In genomic region chr7:79347108-79347813, GRCm38 (mm10) we compare ENCODE assay signal across 16 mouse cellular contexts. TPM values are rescaled to one million over a fixed set of nuclear protein-coding genes. Genes with fewer than 3 reads are reported as not detected.
DNase-seq lines count a peak whose midpoint lies in the region; ATAC-seq and TF ChIP-seq lines count a peak whose summit lies in the region.
"Had no signal": no experiment of that assay in that cellular context is flagged by ENCODE, and none has a peak within 500 bp of the region (broad histone marks: within the 10 kb centered on the region; RNA-seq: fewer than 3 reads in every experiment).

No protein-coding gene starts in this region.

- H3K9me3 ChIP-seq in lung, embryonic 14.5 days (ENCODE audit: low read depth, low read length): no peaks in the 10 kb centered on the region
- no peaks in the 10 kb centered on the region for H3K9me3 ChIP-seq in CH12.LX (replicated peaks; ENCODE audit: low read length)
- H3K9me3 ChIP-seq: heart, embryonic 13.5 days; limb, embryonic 13.5 days had no signal

- peak; percentile 21 for DNase-seq in heart, adult 8-10 months (ENCODE audit: low spot score)
- DNase-seq in heart, postnatal 4 days: no peak
- no peak for DNase-seq in lung, embryonic 14.5 days
- DNase-seq in lung, postnatal 36 days: no peak
- DNase-seq in CH12.LX (ENCODE audit: extremely low read depth): peak; percentile 71
- DNase-seq in brain, embryonic 14.5 days (ENCODE audit: low read depth): no peak
- DNase-seq in adrenal gland, adult 18-20 months (ENCODE audit: low spot score in 2 of 2): no peak
- DNase-seq: adrenal gland, postnatal 14 days; cerebellum, adult 9-10 months; gastrocnemius, postnatal 14 days; retina, postnatal 1 day had no signal

- ATAC-seq in lung, embryonic 14.5 days (ENCODE audit: insufficient read depth): no peak
- ATAC-seq: forebrain, embryonic 16.5 days had no signal

- 77% methylated on average over 13 of the region's 13 CpGs for WGBS in lung, embryonic 14.5 days

- H3K9ac ChIP-seq in lung, embryonic 14.5 days: no peak overlapping the region
- no peak overlapping the region for H3K9ac ChIP-seq in CH12.LX (ENCODE audit: insufficient read depth, low read depth)
- H3K9ac ChIP-seq: heart, embryonic 13.5 days; limb, embryonic 13.5 days had no signal

- no peak for TF ChIP-seq RAD21 in CH12.LX (IDR thresholded peaks at IDR 0.05; ENCODE audit: low read depth, low read length)

- no peaks in the 10 kb centered on the region for H3K27me3 ChIP-seq in lung, embryonic 14.5 days (ENCODE audit: insufficient read depth, low read length)
- H3K27me3 ChIP-seq in CH12.LX (replicated peaks): no peaks in the 10 kb centered on the region
- H3K27me3 ChIP-seq: limb, embryonic 13.5 days had no signal

- H3K4me3 ChIP-seq in lung, embryonic 14.5 days (ENCODE audit: low read depth, low read length): no peak overlapping the region
- no peak overlapping the region for H3K4me3 ChIP-seq in CH12.LX (replicated peaks in 1 of 3; ENCODE audit: low read depth in 2 of 3, low read length in 2 of 3, poor library complexity in 1 of 3)
- H3K4me3 ChIP-seq: heart, embryonic 13.5 days; hindbrain, embryonic 10.5 days; limb, embryonic 13.5 days had no signal

- in situ Hi-C loops in CH12.LX (cut with MboI; ENCODE audit: low pct_ligation_motif_present, low pct_unique_long_range_greater_than_20kb, low sequenced_read_pairs): no loop called here

- dilution Hi-C loops in CH12.LX (cut with MboI; ENCODE audit: extremely low pct_ligation_motif_present, extremely low pct_unique_long_range_greater_than_20kb, low sequenced_read_pairs): no loop called here

- peak; percentile 69 for TF ChIP-seq EP300 in CH12.LX (IDR thresholded peaks at IDR 0.05; ENCODE audit: low read length)

- H3K4me1 ChIP-seq in lung, embryonic 14.5 days (ENCODE audit: insufficient read depth): no peaks in the 10 kb centered on the region
- H3K4me1 ChIP-seq in CH12.LX (ENCODE audit: control insufficient read depth in 1 of 2, insufficient read depth in 2 of 2): peaks cover 11 to 25% of the 10 kb centered on the region in 2 experiments
- H3K4me1 ChIP-seq: hindbrain, embryonic 10.5 days; limb, embryonic 13.5 days had no signal

- H3K79me2 ChIP-seq in CH12.LX (replicated peaks; ENCODE audit: control insufficient read depth, extremely low read depth, insufficient read depth, poor library complexity, severe bottlenecking): no peaks in the 10 kb centered on the region

- H3K4me2 ChIP-seq in lung, embryonic 14.5 days: no peak overlapping the region
- no peak overlapping the region for H3K4me2 ChIP-seq in CH12.LX (ENCODE audit: insufficient read depth, low read depth, poor library complexity, severe bottlenecking)
- H3K4me2 ChIP-seq: heart, embryonic 13.5 days; limb, embryonic 13.5 days had no signal

- peaks cover 45% of the 10 kb centered on the region for H3K36me3 ChIP-seq in lung, embryonic 14.5 days (ENCODE audit: insufficient read depth)
- peaks cover 26 to 80% of the 10 kb centered on the region in 2 experiments for H3K36me3 ChIP-seq in CH12.LX (replicated peaks in 1 of 2; ENCODE audit: control insufficient read depth in 1 of 2, insufficient read depth in 1 of 2, low read length in 1 of 2)

- no peak overlapping the region for H3K27ac ChIP-seq in lung, embryonic 14.5 days (ENCODE audit: low read depth)
- H3K27ac ChIP-seq in CH12.LX (ENCODE audit: insufficient read depth, low read depth): no peak overlapping the region
- H3K27ac ChIP-seq: heart, embryonic 13.5 days; hindbrain, embryonic 10.5 days; limb, embryonic 13.5 days had no signal

- no peak for TF ChIP-seq POLR2A in CH12.LX (IDR thresholded peaks at IDR 0.05; ENCODE audit: low read depth, low read length)
- TF ChIP-seq POLR2A in brain, embryonic 14.5 days (IDR thresholded peaks at IDR 0.05; ENCODE audit: borderline replicate concordance, extremely low read depth, insufficient read depth, insufficient read length, poor library complexity, severe bottlenecking): no peak

- TF ChIP-seq CTCF in lung, embryonic 14.5 days (IDR thresholded peaks at IDR 0.05; ENCODE audit: low read depth): 0 out of 2 replicates have a peak, but pooled peaks have one; percentile 17
- TF ChIP-seq CTCF in CH12.LX (conservative IDR thresholded peaks at IDR 0.05 in 1 of 2, IDR thresholded peaks at IDR 0.05 in 1 of 2; ENCODE audit: low read depth in 2 of 2, low read length in 2 of 2): no peak
- TF ChIP-seq CTCF in brain, embryonic 14.5 days (IDR thresholded peaks at IDR 0.05; ENCODE audit: borderline replicate concordance, extremely low read depth, insufficient read depth, insufficient read length): peak; percentile 7; the same call in 1 of the 2 replicates

TF ChIP-seq in CH12.LX, 34 proteins besides CTCF, POLR2A, EP300 and RAD21:
- no peak for TF ChIP-seq ELF1 (IDR thresholded peaks at IDR 0.05; ENCODE audit: low read depth, low read length)
- TF ChIP-seq ETS1 (conservative IDR thresholded peaks at IDR 0.05; ENCODE audit: low read depth, low read length): peak; percentile 39
- TF ChIP-seq CHD2 (IDR thresholded peaks at IDR 0.05; ENCODE audit: low read length): 0 out of 2 replicates have a peak, but pooled peaks have one; percentile 23
- TF ChIP-seq MEF2A (IDR thresholded peaks at IDR 0.05; ENCODE audit: borderline replicate concordance, low read depth, low read length): no peak
- TF ChIP-seq JUND (conservative IDR thresholded peaks at IDR 0.05; ENCODE audit: low read depth, low read length): peak; percentile 63
- TF ChIP-seq IRF4 (IDR thresholded peaks at IDR 0.05; ENCODE audit: low read depth, low read length): peak; percentile 89
- TF ChIP-seq BHLHE40 (IDR thresholded peaks at IDR 0.05; ENCODE audit: low read depth, low read length): peak; percentile 35; the same call in 1 of the 2 replicates
- 0 out of 2 replicates have a peak, but pooled peaks have one; percentile 35 for TF ChIP-seq JUN (IDR thresholded peaks at IDR 0.05; ENCODE audit: insufficient read depth, low read depth, low read length)

RNA-seq across cellular contexts. Expression of gene Rlbp1, which starts 39.6 kb away (rescaled TPM):
- total RNA-seq in heart, adult 8-10 months (2022): not detected
- total RNA-seq in heart, postnatal 4 days (2021): not detected
- 0.26 and 0.54 TPM in 2 replicates for polyA plus RNA-seq in lung, embryonic 14.5 days (2014; fragmentation: Nextera tagmentation; extraction: Ambion mirVana)
- total RNA-seq in CH12.LX (2012; rRNA removed) (1.9 and 2.5 TPM in 2 replicates), CH12.LX (2014; rRNA removed) (8.4 and 11.0 TPM in 2 replicates)
- polyA plus RNA-seq in CH12.LX (2012; ENCODE audit: insufficient read length, low read depth): 21.4 and 24.2 TPM in 2 replicates
- 26.1 and 47.4 TPM in 2 replicates for polyA plus RNA-seq in brain, embryonic 14.5 days (2012; rRNA removed)
- total RNA-seq in adrenal gland, adult 18-20 months (2021): not detected
- total RNA-seq: adrenal gland, postnatal 14 days; gastrocnemius, postnatal 14 days; megakaryocyte progenitor cell, adult 5-6 weeks had no signal
- polyA plus RNA-seq: heart, embryonic 13.5 days had no signal

RNA-seq across cellular contexts. Expression of gene Fanci, which starts 44.5 kb away (rescaled TPM):
- under 1 TPM; 0.09 to 0.34 (median 0.25) TPM for total RNA-seq in heart, adult 8-10 months (2022)
- 1 to 10 TPM; 7.0 to 8.1 TPM for total RNA-seq in heart, postnatal 4 days (2021)
- 16.9 and 19.3 TPM in 2 replicates for polyA plus RNA-seq in lung, embryonic 14.5 days (2014; fragmentation: Nextera tagmentation; extraction: Ambion mirVana)
- total RNA-seq in CH12.LX (2012; rRNA removed) (14.9 and 17.5 TPM in 2 replicates), CH12.LX (2014; rRNA removed) (25.0 and 27.0 TPM in 2 replicates)
- 17.1 and 20.0 TPM in 2 replicates for polyA plus RNA-seq in CH12.LX (2012; ENCODE audit: insufficient read length, low read depth)
- polyA plus RNA-seq in brain, embryonic 14.5 days (2012; rRNA removed): 3.2 and 4.6 TPM in 2 replicates
- total RNA-seq in adrenal gland, adult 18-20 months (2021): under 1 TPM; 0.27 to 0.29 TPM

Comparison
In these comparisons a context has a peak if more than half of its experiments do, and no peak if none do; other contexts are left out.
1. DNase-seq: peak in heart, adult 8-10 months (single experiment) and CH12.LX (single experiment); none in heart, postnatal 4 days (single experiment), lung, embryonic 14.5 days (single experiment), lung, postnatal 36 days (single experiment), brain, embryonic 14.5 days (single experiment) and adrenal gland, adult 18-20 months (0 of 2).
2. RNA of gene Fanci, which starts 44.5 kb away (total RNA-seq): 14.9 to 27.0 TPM in CH12.LX and 7.0 to 8.1 TPM in heart, postnatal 4 days; 0.09 to 0.34 TPM in heart, adult 8-10 months and 0.27 to 0.29 TPM in adrenal gland, adult 18-20 months; every median in the first group is over 4 times any median in the second.
3. CTCF ChIP-seq: peak in lung, embryonic 14.5 days (single experiment) and brain, embryonic 14.5 days (single experiment); none in CH12.LX (0 of 2).